Mouse (Mus musculus) heart, embryonic 13.5 days (tissue): ENCODE measurements at regions not wholly inside any gene's neighbourhood (a gene's known extent, or its start where the extent isn't known, plus 50 kb on each side); places are given as distances from the start of the nearest gene placed in this dataset.

Experiments used
- ATAC-seq: fragments of 200-750 bp; cut with Nextera tagmentation; 2 replicates; pipeline ENCODE4 v1.8.0; 2017; ENCODE audit warnings: moderate TSS enrichment; ENCODE audit not compliant: insufficient number of reproducible peaks, low FRiP score, low TSS enrichment; ENCODE audit errors: extremely low read depth
- H3K27ac ChIP-seq: fragments of 300-500 bp; sonication (generic); replicated peaks from 2 replicates; pipeline ENCODE4 v1.5.1; 2015; ENCODE audit warnings: moderate library complexity, mild to moderate bottlenecking, inconsistent platforms
- H3K27me3 ChIP-seq: fragments of 300-500 bp; sonication (generic); replicated peaks from 2 replicates; pipeline ENCODE4 v1.6.1; 2015; ENCODE audit warnings: mild to moderate bottlenecking, inconsistent platforms
- H3K36me3 ChIP-seq: fragments of 300-500 bp; sonication (generic); 2 replicates; pipeline ENCODE4 v1.6.1; 2015; ENCODE audit warnings: mild to moderate bottlenecking, inconsistent platforms
- H3K4me1 ChIP-seq: fragments of 300-500 bp; sonication (generic); 2 replicates; pipeline ENCODE4 v1.6.1; 2015; ENCODE audit warnings: inconsistent platforms
- H3K4me2 ChIP-seq: fragments of 300-500 bp; sonication (generic); 2 replicates; pipeline ENCODE4 v1.6.1; 2015; ENCODE audit warnings: inconsistent platforms, mild to moderate bottlenecking, moderate library complexity
- H3K4me3 ChIP-seq: fragments of 300-500 bp; sonication (generic); 2 replicates; pipeline ENCODE4 v1.5.1; 2015; ENCODE audit warnings: moderate library complexity, mild to moderate bottlenecking, inconsistent platforms
- H3K9ac ChIP-seq: fragments of 300-500 bp; sonication (generic); 2 replicates; pipeline ENCODE4 v1.6.1; 2015; ENCODE audit warnings: inconsistent platforms, mild to moderate bottlenecking, moderate library complexity
- H3K9me3 ChIP-seq: fragments of 300-500 bp; sonication (generic); 2 replicates; pipeline ENCODE4 v1.6.1; 2016; ENCODE audit warnings: inconsistent platforms
- WGBS: fragments of 180-500 bp; shearing (Covaris S2); methylation state at CpG from one replicate; pipeline ENCODE4 v1.1.7; 2015; ENCODE audit warnings: mixed read lengths; 5-methylcytosine and 5-hydroxymethylcytosine counted together

- Histone ChIP-seq H3K27ac (no peak overlapping the region), H3K27me3 (no peaks in the 10 kb centered on the region), H3K4me1 (no peaks in the 10 kb centered on the region), H3K4me2 (no peak overlapping the region), H3K9ac (no peak overlapping the region), H3K9me3 (no peaks in the 10 kb centered on the region), H3K36me3 (no peaks in the 10 kb centered on the region), H3K4me3 (no peak overlapping the region)
- 85% methylated on average over 3 of the region's 3 CpGs for WGBS
- no peak for ATAC-seq
These were observed 116.7 kb upstream of the Pik3r1 start for GRCm38 (mm10) chr13:101884752-101885151.

GRCm38 (mm10) chr13:101891473-101891872, 123.5 kb upstream of the Pik3r1 start:
- Histone ChIP-seq H3K9me3 (no peaks in the 10 kb centered on the region), H3K27ac (no peak overlapping the region), H3K27me3 (no peaks in the 10 kb centered on the region), H3K4me1 (no peaks in the 10 kb centered on the region), H3K4me2 (no peak overlapping the region), H3K36me3 (no peaks in the 10 kb centered on the region), H3K4me3 (no peak overlapping the region), H3K9ac (no peak overlapping the region)
- 50% methylated on average over 4 of the region's 4 CpGs for WGBS
- ATAC-seq: no peak

DNA sequence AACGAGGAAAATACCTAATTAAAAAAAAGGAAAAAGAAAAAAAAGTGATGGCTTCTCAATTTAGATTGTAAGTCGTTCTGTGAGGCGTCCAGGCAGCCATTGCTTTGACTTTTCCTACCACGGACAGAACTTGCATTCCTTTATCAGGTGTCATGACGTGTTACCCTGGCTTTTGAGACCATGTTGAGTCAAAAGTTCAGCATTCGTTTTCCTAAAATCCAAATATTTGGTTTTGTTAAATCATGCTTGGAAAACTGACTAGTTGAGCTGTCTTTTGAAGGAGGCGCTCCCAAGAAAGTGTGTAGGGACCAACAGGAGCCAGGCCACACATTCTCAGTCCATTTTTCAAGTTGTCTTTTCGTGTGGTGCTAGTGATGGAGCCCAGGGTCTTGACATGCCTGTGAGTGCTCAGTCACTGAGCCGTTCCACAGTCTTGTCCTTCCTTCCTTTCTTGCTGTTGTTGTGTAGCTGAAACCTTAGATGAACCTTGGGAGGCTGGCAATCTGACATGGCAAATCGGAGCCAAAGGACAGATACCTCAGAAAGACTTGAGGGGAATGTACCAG, 125.1 kb upstream of the Pik3r1 start:
- no peak overlapping the region for H3K4me2 ChIP-seq
- no peaks in the 10 kb centered on the region for H3K36me3 ChIP-seq
- ATAC-seq: no peak
- no peak overlapping the region for H3K4me3 ChIP-seq
- no peaks in the 10 kb centered on the region for H3K4me1 ChIP-seq
- WGBS: 69% methylated on average over 10 of the region's 10 CpGs
- H3K9ac ChIP-seq: no peak overlapping the region
- no peaks in the 10 kb centered on the region for H3K27me3 ChIP-seq
- no peak overlapping the region for H3K27ac ChIP-seq
- no peaks in the 10 kb centered on the region for H3K9me3 ChIP-seq

DNA sequence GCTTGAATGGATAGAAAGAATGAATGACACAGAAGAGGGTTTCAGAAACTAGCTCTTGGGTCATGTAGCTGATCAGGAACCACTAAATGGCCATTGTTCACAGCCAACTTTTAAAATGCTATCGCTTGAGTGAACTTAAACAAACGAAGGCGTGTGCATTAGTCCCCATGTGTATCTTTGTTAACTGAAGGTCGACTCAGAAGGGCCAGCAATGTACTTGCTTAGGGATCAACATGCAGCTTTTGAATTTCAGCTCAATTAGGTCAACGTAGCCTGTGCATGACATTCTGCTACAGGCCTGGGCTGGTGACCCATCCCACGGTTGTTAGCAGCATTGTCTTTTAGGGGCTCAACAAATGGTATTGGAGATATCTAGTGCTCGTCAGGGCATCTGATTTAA, 127.1 kb upstream of the Pik3r1 start:
- 76% methylated on average over 7 of the region's 7 CpGs for WGBS
- H3K27ac ChIP-seq: no peak overlapping the region

DNA sequence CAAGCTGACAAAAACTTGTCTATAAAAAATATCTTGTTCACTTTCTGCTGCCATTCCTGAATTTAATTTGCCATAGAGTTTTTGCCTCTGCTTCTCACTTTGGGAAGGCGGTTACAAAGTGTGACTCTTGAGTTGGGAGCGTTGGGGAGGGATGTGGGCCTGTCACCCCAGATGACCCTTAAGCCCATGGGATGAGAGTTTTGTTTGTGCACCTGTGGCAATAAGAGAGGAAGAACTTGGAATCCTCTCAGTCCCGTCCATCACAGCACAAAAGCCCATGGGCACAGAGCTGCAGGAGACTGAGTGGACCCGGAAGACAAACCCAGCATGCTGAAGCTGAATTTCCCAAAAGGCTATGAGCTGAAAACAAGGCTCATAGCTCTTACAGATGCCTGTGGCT, 127.7 kb upstream of the Pik3r1 start:
- no peak overlapping the region for H3K4me3 ChIP-seq
- no peaks in the 10 kb centered on the region for H3K4me1 ChIP-seq
- no peaks in the 10 kb centered on the region for H3K36me3 ChIP-seq
- H3K27me3 ChIP-seq: no peaks in the 10 kb centered on the region
- H3K9me3 ChIP-seq: no peaks in the 10 kb centered on the region
- 81% methylated on average over 4 of the region's 4 CpGs for WGBS
- no peak overlapping the region for H3K9ac ChIP-seq
- ATAC-seq: no peak
- H3K4me2 ChIP-seq: no peak overlapping the region
- no peak overlapping the region for H3K27ac ChIP-seq

More for the DNA sequence above, 127.1 kb upstream of the Pik3r1 start:
- H3K27me3 ChIP-seq: no peaks in the 10 kb centered on the region
- H3K9ac ChIP-seq: no peak overlapping the region
- no peak overlapping the region for H3K4me2 ChIP-seq
- no peaks in the 10 kb centered on the region for H3K4me1 ChIP-seq
- H3K4me3 ChIP-seq: no peak overlapping the region
- H3K9me3 ChIP-seq: no peaks in the 10 kb centered on the region
- H3K36me3 ChIP-seq: no peaks in the 10 kb centered on the region
- no peak for ATAC-seq

DNA sequence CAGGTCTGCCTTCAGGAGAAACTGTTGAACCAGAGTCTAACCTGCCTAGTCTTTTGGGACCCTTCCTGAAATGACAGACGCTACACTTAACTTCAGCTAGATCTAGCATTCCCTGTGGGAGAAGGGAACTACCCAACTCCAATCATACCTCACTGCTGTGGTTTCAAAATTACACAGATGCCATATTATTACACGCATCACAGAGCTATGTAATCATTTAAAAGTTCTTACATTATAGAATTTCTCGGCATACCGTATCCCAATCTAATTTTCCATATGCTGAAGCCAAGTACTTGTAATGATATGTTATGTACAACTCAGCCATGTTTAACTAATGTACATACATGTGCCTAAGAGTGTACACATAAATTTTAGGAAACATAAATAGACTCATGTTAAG, 128.9 kb upstream of the Pik3r1 start:
- Histone ChIP-seq H3K9me3 (no peaks in the 10 kb centered on the region), H3K4me3 (no peak overlapping the region), H3K9ac (no peak overlapping the region), H3K27ac (no peak overlapping the region), H3K36me3 (no peaks in the 10 kb centered on the region), H3K4me1 (0 out of 2 replicates have a peak, but pooled peaks cover under 1% of the 10 kb centered on the region), H3K4me2 (no peak overlapping the region), H3K27me3 (no peaks in the 10 kb centered on the region)
- WGBS: 82% methylated on average over 4 of the region's 4 CpGs
- no peak for ATAC-seq

DNA sequence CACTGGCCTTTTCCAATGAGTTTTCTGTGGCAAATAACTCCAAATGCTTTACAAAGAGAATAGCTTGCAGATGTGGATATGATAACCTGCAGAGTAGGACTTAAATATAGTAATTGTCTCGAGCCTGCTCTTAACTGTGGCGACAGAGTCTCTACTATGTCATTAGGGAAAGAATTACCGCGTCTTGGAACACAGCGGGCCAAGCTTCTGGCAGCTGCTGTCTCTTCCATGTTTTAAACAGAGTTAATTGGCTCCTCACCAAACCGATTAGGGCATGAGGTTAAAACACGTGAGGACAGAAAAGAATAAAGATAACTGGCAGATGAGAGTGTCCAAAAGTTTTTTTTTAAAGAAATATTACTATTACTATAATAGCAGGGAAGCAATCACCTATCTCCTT, 134.2 kb upstream of the Pik3r1 start:
- H3K27me3 ChIP-seq: no peaks in the 10 kb centered on the region
- 61% methylated on average over 7 of the region's 7 CpGs for WGBS
- H3K9me3 ChIP-seq: no peaks in the 10 kb centered on the region
- 0 out of 2 replicates have a peak, but pooled peaks cover 4% of the 10 kb centered on the region for H3K4me1 ChIP-seq
- no peak overlapping the region for H3K27ac ChIP-seq
- H3K4me2 ChIP-seq: no peak overlapping the region
- H3K4me3 ChIP-seq: no peak overlapping the region
- no peak for ATAC-seq
- H3K36me3 ChIP-seq: no peaks in the 10 kb centered on the region
- no peak overlapping the region for H3K9ac ChIP-seq

GRCm38 (mm10) chr13:101905909-101906676, 138.1 kb upstream of the Pik3r1 start:
- no peak overlapping the region for H3K9ac ChIP-seq
- H3K9me3 ChIP-seq: no peaks in the 10 kb centered on the region
- H3K4me3 ChIP-seq: no peak overlapping the region
- H3K36me3 ChIP-seq: no peaks in the 10 kb centered on the region
- 79% methylated on average over 7 of the region's 7 CpGs for WGBS
- no peak overlapping the region for H3K27ac ChIP-seq
- H3K27me3 ChIP-seq: no peaks in the 10 kb centered on the region
- no peak for ATAC-seq
- 0 out of 2 replicates have a peak, but pooled peaks cover 4% of the 10 kb centered on the region for H3K4me1 ChIP-seq
- no peak overlapping the region for H3K4me2 ChIP-seq

- no peak overlapping the region for H3K9ac ChIP-seq
- no peaks in the 10 kb centered on the region for H3K27me3 ChIP-seq
- H3K36me3 ChIP-seq: no peaks in the 10 kb centered on the region
- WGBS: 77% methylated on average over 5 of the region's 5 CpGs
- no peak overlapping the region for H3K4me3 ChIP-seq
- no peak overlapping the region for H3K4me2 ChIP-seq
- H3K27ac ChIP-seq: no peak overlapping the region
- ATAC-seq: no peak
- no peaks in the 10 kb centered on the region for H3K9me3 ChIP-seq
- H3K4me1 ChIP-seq: peaks cover 4% of the 10 kb centered on the region
These were observed 141.0 kb upstream of the Pik3r1 start for GRCm38 (mm10) chr13:101909026-101909425.

DNA sequence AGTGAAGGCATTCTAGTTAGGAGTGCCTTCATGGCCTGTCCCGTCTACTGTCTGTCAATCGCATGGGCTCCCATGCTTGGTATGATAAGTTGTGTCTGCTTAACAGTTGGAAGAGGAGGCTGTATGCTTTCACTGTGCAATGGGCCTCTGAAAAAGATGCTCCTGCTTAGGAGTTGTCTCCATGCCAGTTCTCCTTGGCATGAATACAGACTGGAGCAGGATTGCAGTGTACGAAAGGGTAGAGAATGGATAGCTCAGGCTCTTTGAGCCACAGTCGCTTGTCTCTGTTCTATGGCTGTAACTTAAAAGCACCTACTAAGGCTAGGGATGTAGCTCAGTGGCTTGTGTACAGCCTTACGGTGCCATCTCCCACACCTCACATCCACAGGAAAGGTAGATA, 142.7 kb upstream of the Pik3r1 start:
- ATAC-seq: no peak
- H3K9me3 ChIP-seq: no peaks in the 10 kb centered on the region
- H3K9ac ChIP-seq: no peak overlapping the region
- H3K27me3 ChIP-seq: no peaks in the 10 kb centered on the region
- WGBS: 86% methylated on average over 5 of the region's 5 CpGs
- no peak overlapping the region for H3K27ac ChIP-seq
- peaks cover 21% of the 10 kb centered on the region for H3K4me1 ChIP-seq
- no peak overlapping the region for H3K4me2 ChIP-seq
- H3K36me3 ChIP-seq: no peaks in the 10 kb centered on the region
- no peak overlapping the region for H3K4me3 ChIP-seq

DNA sequence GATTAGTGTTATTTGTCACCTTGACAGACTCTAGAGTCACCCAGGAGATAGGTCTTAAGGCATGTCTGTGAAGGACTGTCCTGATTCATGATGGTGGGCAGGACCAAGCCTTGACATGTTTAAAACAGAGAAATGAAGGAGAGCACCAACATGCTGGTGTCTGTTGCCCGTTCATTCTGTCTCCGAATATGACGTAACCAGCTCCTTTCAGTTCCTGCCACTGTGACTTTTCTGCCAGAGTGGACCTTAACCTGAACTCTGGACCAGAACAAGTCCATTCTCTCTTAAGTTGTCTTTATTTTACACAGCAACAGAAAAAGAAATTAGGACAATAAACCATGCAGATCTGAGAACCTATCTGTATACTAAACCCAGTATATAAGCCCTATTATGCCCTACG, 146.1 kb upstream of the Pik3r1 start:
- 76% methylated on average over 4 of the region's 4 CpGs for WGBS
- H3K4me3 ChIP-seq: no peak overlapping the region
- no peaks in the 10 kb centered on the region for H3K9me3 ChIP-seq
- H3K27me3 ChIP-seq: no peaks in the 10 kb centered on the region
- peaks cover 33% of the 10 kb centered on the region for H3K4me1 ChIP-seq
- peak overlapping the region; percentile 33; the same call in 1 of the 2 replicates for H3K27ac ChIP-seq
- ATAC-seq: no peak
- H3K4me2 ChIP-seq: no peak overlapping the region
- no peaks in the 10 kb centered on the region for H3K36me3 ChIP-seq
- no peak overlapping the region for H3K9ac ChIP-seq
